Mouse (Mus musculus) CH12.LX (cell line): ENCODE data around the gene Plekhg2. TPM values are rescaled to one million over a fixed set of nuclear protein-coding genes. Genes with fewer than 3 reads are reported as not detected.
"Not testable (repeated sequence)": the region's sequence is repeated elsewhere in the genome, so short reads cannot be mapped to it uniquely, and the experiment has no call there.

Experiments
- DNase-seq: peaks from one replicate; pipeline ENCODE4 v3.0.0-alpha.2; 2013; ENCODE audit errors: extremely low read depth
- H3K27ac ChIP-seq: 2 replicates; pipeline ENCODE4 v1.5.1; 2012; ENCODE audit warnings: low read depth, mild to moderate bottlenecking, control low read depth, moderate library complexity; ENCODE audit not compliant: insufficient read depth
- H3K27me3 ChIP-seq: replicated peaks from 2 replicates; pipeline ENCODE3; 2012; ENCODE audit warnings: inconsistent platforms
- H3K36me3 ChIP-seq, 2 experiments: replicated peaks in 1 of 2; 2 replicates each; pipeline versions ENCODE3 to v1.6.1; 2012; ENCODE audit warnings: inconsistent platforms in 1 of 2, low read length in 1 of 2, mild to moderate bottlenecking in 1 of 2, mixed read lengths in 1 of 2, moderate library complexity in 1 of 2; ENCODE audit not compliant: control insufficient read depth in 1 of 2, insufficient read depth in 1 of 2
- H3K4me1 ChIP-seq, 2 experiments: 2 replicates each; pipeline ENCODE4 v1.6.1; 2012; ENCODE audit warnings: inconsistent platforms in 1 of 2, moderate library complexity in 1 of 2; ENCODE audit not compliant: insufficient read depth in 2 of 2, control insufficient read depth in 1 of 2
- H3K4me2 ChIP-seq: 2 replicates; pipeline ENCODE4 v1.6.1; 2012; ENCODE audit warnings: low read depth, mild to moderate bottlenecking, control low read depth; ENCODE audit not compliant: poor library complexity, insufficient read depth, severe bottlenecking
- H3K4me3 ChIP-seq, 3 experiments: fragments of 150-350 bp in 1 of 3; sonication (generic) in 1 of 3; replicated peaks in 1 of 3; 2 replicates each; pipeline versions ENCODE3 to v1.5.1; 2011 to 2012; ENCODE audit warnings: low read depth in 2 of 3, low read length in 2 of 3, mild to moderate bottlenecking in 2 of 3, moderate library complexity in 2 of 3, control low read depth in 1 of 3, improper control_type of control experiment in 1 of 3, inconsistent platforms in 1 of 3, mixed read lengths in 1 of 3; ENCODE audit not compliant: poor library complexity in 1 of 3
- H3K79me2 ChIP-seq: replicated peaks from 2 replicates; pipeline ENCODE4 v1.6.1; 2012; ENCODE audit warnings: mild to moderate bottlenecking, moderate library complexity; ENCODE audit not compliant: control insufficient read depth, poor library complexity, insufficient read depth, severe bottlenecking; ENCODE audit errors: extremely low read depth
- H3K9ac ChIP-seq: 2 replicates; pipeline ENCODE4 v1.6.1; 2012; ENCODE audit warnings: low read depth, mild to moderate bottlenecking, control low read depth, moderate library complexity; ENCODE audit not compliant: insufficient read depth
- H3K9me3 ChIP-seq: replicated peaks from 2 replicates; pipeline ENCODE3; 2012; ENCODE audit warnings: low read length, inconsistent platforms, mixed read lengths
- BHLHE40 ChIP-seq: IDR thresholded peaks from 2 replicates; pipeline ENCODE4 v1.6.1; 2011; ENCODE audit warnings: mild to moderate bottlenecking, low read depth, low read length, improper control_type of control experiment
- CHD1 ChIP-seq: IDR thresholded peaks from 2 replicates; pipeline ENCODE4 v1.6.1; 2012; ENCODE audit warnings: low read depth, low read length, improper control_type of control experiment, inconsistent platforms
- CHD2 ChIP-seq: IDR thresholded peaks from 2 replicates; pipeline ENCODE4 v1.6.1; 2011; ENCODE audit warnings: low read length, improper control_type of control experiment
- EP300 ChIP-seq: IDR thresholded peaks from 2 replicates; pipeline ENCODE4 v1.6.1; 2011; ENCODE audit warnings: low read length, improper control_type of control experiment
- GABPA ChIP-seq: IDR thresholded peaks from 2 replicates; pipeline ENCODE4 v1.6.1; 2012; ENCODE audit warnings: low read depth, low read length, improper control_type of control experiment, inconsistent platforms; ENCODE audit not compliant: insufficient replicate concordance
- JUND ChIP-seq: conservative IDR thresholded peaks from 2 replicates; pipeline ENCODE4 v1.6.1; 2011; ENCODE audit warnings: low read depth, low read length, improper control_type of control experiment
- MAFK ChIP-seq: IDR thresholded peaks from 2 replicates; pipeline ENCODE4 v1.6.1; 2011; ENCODE audit warnings: low read length, improper control_type of control experiment; ENCODE audit not compliant: insufficient replicate concordance
- MAZ ChIP-seq: IDR thresholded peaks from 2 replicates; pipeline ENCODE4 v1.6.1; 2012; ENCODE audit warnings: low read depth, mild to moderate bottlenecking, inconsistent platforms, low read length, improper control_type of control experiment, moderate library complexity
- MEF2A ChIP-seq: IDR thresholded peaks from 2 replicates; pipeline ENCODE4 v1.6.1; 2014; ENCODE audit warnings: low read depth, mild to moderate bottlenecking, inconsistent platforms, low read length, improper control_type of control experiment, borderline replicate concordance
- MXI1 ChIP-seq: IDR thresholded peaks from 2 replicates; pipeline ENCODE4 v1.6.1; 2011; ENCODE audit warnings: mild to moderate bottlenecking, low read depth, low read length, improper control_type of control experiment
- MYC ChIP-seq: IDR thresholded peaks from 2 replicates; pipeline ENCODE4 v1.6.1; 2011; ENCODE audit warnings: low read depth, mild to moderate bottlenecking, improper control_type of control experiment, low read length
- TBP ChIP-seq: conservative IDR thresholded peaks from 2 replicates; pipeline ENCODE4 v1.6.1; 2011; ENCODE audit warnings: low read depth, low read length, improper control_type of control experiment
- USF1 ChIP-seq: IDR thresholded peaks from 2 replicates; pipeline ENCODE4 v1.6.1; 2014; ENCODE audit warnings: low read depth, mild to moderate bottlenecking, inconsistent platforms, low read length, improper control_type of control experiment
- USF2 ChIP-seq: conservative IDR thresholded peaks from 2 replicates; pipeline ENCODE4 v1.6.1; 2011; ENCODE audit warnings: low read depth, low read length, improper control_type of control experiment
- ZC3H11A ChIP-seq: IDR thresholded peaks from 2 replicates; pipeline ENCODE4 v1.6.1; 2012; ENCODE audit warnings: low read depth, mild to moderate bottlenecking, inconsistent platforms, low read length, improper control_type of control experiment
- dilution Hi-C: fragments of 300-500 bp; cut with MboI; formaldehyde crosslinking; loops from 2 replicates; pipeline ENCODE4 v1.14.3; 2020; ENCODE audit warnings: low sequenced_read_pairs; ENCODE audit not compliant: extremely low pct_unique_long_range_greater_than_20kb, extremely low pct_ligation_motif_present
- in situ Hi-C: fragments of 300-500 bp; cut with MboI; formaldehyde crosslinking; loops from 3 replicates; pipeline ENCODE4 v1.14.3; 2019; ENCODE audit warnings: low sequenced_read_pairs, low pct_ligation_motif_present, low pct_unique_long_range_greater_than_20kb, mixed read lengths
- polyA plus RNA-seq: library from polyadenylated mRNA; unstranded; fragments of >175 nt; gene quantifications from 2 replicates; pipeline ENCODE4 v1.2.1, GENCODE M21; 2012; ENCODE audit warnings: low read depth; ENCODE audit not compliant: insufficient read length
- total RNA-seq, 2 experiments: library from RNA; depleted of rRNA; stranded (reverse); fragments of 300-350 nt in 1 of 2; fragments of >200 nt in 1 of 2; gene quantifications; 2 replicates each; pipeline ENCODE4 v1.2.3; 2012 to 2014

The Plekhg2 gene
- total and polyA plus RNA-seq, 3 experiments = 0.39 to 5.5 (median 4.7) TPM

DNA sequence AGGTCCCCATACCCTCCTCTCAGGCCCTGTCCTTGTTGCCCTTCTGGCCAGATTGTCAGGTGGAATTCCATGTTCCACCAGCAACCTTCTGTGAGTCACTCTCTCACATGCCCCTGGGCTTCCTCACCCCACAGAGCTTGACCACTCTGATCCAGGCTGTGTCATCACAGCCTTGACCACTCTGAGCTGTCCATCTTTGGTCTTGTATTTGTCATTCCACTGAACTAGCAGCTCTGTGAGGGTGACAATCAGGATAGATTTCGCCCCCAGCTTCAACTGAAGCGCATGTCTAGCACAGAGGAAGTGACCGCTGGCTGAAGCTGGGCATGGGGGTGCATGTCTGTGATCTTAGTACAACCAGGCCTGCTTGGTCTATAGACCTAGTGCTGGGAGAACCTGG, 17.9 kb upstream of the Plekhg2 start:
- no peak overlapping the region for H3K4me2 ChIP-seq
- H3K4me3 ChIP-seq = no peak overlapping the region
- H3K27me3 ChIP-seq = no peaks in the 10 kb centered on the region
- in situ Hi-C loops = no loop called here
- H3K27ac ChIP-seq = no peak overlapping the region
- H3K9me3 ChIP-seq = no peaks in the 10 kb centered on the region
- H3K36me3 ChIP-seq = peaks cover 32 to 58% of the 10 kb centered on the region in 2 experiments
- DNase-seq = no peak
- dilution Hi-C loops = no loop called here
- peaks cover 22% of the 10 kb centered on the region for H3K79me2 ChIP-seq
- peaks cover 10 to 27% of the 10 kb centered on the region in 2 experiments for H3K4me1 ChIP-seq
- no peak overlapping the region for H3K9ac ChIP-seq
- TF ChIP-seq ZC3H11A = no peak
- no peak for TF ChIP-seq MAFK
- TF ChIP-seq MEF2A = no peak
- TF ChIP-seq EP300 = no peak
- TF ChIP-seq CHD1 = no peak
- no peak for TF ChIP-seq MAZ
- TF ChIP-seq JUND = no peak
- TF ChIP-seq BHLHE40 = no peak
- no peak for TF ChIP-seq MXI1
- TF ChIP-seq USF2 = no peak
- TF ChIP-seq CHD2 = no peak
- no peak for TF ChIP-seq USF1
- TF ChIP-seq MYC = no peak
- TF ChIP-seq GABPA = no peak

DNA sequence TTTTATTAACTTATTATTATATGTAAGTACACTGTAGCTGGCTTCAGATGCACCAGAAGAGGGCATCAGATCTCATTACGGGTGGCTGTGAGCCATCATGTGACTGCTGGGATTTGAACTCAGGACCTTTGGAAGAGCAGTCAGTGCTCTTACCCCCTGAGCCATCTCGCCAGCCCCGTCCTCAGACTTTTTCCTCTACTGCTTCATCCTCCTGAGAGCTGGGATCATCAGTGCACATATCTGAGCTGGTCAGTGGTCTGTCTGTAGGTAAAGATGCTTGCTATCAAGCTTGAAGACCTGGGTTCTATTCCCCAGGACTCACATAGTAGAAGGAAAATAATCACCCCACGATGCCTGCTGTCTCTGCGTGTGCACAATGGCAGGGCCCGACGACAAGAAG, 15.0 kb upstream of the Plekhg2 start:
- H3K9me3 ChIP-seq, H3K9ac ChIP-seq, H3K27me3 ChIP-seq, DNase-seq, in situ Hi-C loops, H3K4me2 ChIP-seq, dilution Hi-C loops, H3K4me3 ChIP-seq, H3K27ac ChIP-seq: not testable (repeated sequence)
- peaks cover 29 to 50% of the 10 kb centered on the region in 2 experiments for H3K36me3 ChIP-seq
- peak; percentile 85 for TF ChIP-seq TBP
- H3K4me1 ChIP-seq = peaks cover 32 to 52% of the 10 kb centered on the region in 2 experiments
- peaks cover 13% of the 10 kb centered on the region for H3K79me2 ChIP-seq

DNA sequence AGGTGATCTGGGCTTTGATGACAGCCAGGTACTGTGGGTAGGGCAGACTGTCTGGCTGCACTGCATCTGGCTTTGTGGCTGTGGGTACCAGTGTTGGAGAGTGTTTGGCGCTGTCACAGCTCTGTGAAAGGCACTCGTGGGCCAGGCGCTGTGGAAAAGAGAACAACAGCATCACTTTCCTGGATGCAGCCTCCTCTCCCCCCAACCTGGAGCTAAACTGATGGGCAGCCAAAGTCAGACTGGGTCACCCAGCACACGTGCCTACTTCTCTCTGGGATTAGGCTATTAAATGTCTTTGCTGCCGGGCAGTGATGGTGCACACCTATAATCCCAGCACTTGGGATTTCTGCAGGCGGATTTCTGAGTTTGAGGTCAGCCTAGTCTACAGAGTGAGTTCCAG, 14.5 kb upstream of the Plekhg2 start:
- DNase-seq = not testable (repeated sequence)

More for the DNA sequence above, 14.5 kb upstream of the Plekhg2 start:
- H3K9ac ChIP-seq, H3K4me3 ChIP-seq, in situ Hi-C loops, H3K79me2 ChIP-seq, H3K27me3 ChIP-seq, H3K9me3 ChIP-seq, H3K4me2 ChIP-seq, dilution Hi-C loops: not testable (repeated sequence)
- H3K36me3 ChIP-seq = peaks cover 29 to 50% of the 10 kb centered on the region in 2 experiments
- 0 out of 2 replicates have a peak overlapping the region, but pooled peaks have one; percentile 13 for H3K27ac ChIP-seq
- peaks cover 35 to 54% of the 10 kb centered on the region in 2 experiments for H3K4me1 ChIP-seq
